Mouse (Mus musculus) ovary, postnatal 36 days (tissue): ENCODE results near the gene Slit2.
"Not testable (repeated sequence)": the region's sequence is repeated elsewhere in the genome, so short reads cannot be mapped to it uniquely, and the experiment has no call there.

Source experiments
- DNase-seq: peaks from one replicate; pipeline ENCODE4 v3.0.0; 2022; ENCODE audit warnings: low spot score, mixed read lengths

The Slit2 gene

DNA sequence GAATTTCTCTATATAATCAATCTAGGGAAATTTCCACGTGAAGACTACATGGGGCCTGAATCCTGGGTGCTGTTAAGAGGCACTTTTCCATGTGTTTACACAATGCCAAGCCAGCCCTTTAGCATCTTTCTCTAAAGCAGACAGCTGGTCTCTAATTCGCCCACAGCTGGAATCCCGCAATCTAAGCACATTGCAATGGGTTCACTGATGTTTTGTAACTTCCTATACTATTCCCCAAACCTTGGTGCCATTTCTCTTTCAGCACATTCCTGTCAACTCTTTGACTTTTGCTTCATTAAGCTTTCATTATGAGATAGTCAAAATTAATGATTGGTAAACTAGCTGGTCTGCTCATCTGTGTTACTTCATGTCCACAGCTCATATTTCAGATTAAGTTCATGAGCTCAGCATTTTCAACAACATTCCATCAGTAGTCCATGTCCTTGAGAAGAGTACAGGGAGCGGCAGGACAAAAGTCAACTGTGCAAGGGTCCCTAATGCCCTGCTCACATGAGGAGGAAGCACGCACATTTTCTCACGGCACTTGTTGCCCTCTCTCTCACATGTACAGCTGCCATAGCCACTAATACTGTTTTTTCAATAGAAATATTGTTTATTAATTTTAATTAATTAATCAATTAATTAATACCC is 247.6 kb downstream of the Slit2 start:
- DNase-seq = no peak

DNA sequence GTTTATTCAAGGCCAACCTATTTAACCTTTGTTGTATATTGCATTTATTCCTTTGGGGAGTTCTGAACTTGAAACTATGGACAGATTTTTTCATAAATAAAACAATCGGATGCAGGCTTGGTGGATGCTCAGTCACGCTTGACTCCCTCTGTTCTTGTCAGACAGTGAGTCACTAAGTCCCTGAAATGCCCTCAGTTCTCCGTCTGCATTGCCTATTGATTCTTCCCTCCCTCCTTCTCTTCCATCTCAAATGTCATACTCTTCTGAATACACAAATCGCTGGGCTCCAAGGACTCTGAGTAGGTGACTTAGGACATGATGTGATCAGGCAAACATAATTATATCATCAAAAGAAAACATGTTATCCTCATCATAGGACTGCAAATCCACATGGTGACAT is 251.8 kb downstream of the Slit2 start:
- no peak for DNase-seq

GRCm38 (mm10) chr5:48235270-48235669 is 252.3 kb downstream of the Slit2 start:
- no peak for DNase-seq

DNA sequence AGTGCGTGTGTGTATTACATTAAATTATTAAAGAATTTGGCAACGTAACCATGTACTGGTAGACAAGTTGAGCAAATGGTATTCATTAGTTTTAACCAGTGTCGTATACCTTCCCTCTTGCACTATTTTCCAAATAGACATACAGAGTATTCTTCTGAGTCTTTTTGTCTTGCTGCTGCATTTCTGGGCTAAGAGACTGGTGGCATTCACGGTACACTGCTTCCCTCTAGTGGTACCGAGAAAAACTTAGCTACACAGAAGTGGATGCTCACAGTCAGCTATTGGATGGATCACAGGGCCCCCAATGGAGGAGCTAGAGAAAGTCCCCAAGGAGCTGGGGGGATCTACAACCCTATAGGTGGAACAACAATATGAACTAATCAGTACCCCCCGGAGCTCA is 257.8 kb downstream of the Slit2 start:
- not testable (repeated sequence) for DNase-seq

DNA sequence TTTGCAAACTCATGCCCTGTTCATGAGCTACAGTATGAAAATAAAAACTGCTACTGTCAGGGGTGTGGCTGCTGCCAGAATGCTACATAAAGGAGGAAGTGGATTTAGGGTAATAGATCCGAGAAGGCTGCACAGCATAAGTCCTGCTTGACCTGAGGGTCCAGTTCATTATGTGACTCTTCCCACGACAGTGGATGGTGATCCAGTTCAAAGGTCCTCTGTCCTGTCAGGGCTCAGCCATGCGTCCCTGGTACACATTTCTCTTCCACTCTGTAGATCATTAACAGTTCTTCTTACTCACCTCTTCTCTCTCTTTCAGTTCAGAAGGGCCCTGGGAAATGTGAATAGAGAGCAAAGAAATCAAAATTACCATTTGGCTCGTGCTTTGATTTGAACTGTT is 265.4 kb downstream of the Slit2 start:
- no peak for DNase-seq

GRCm38 (mm10) chr5:48277561-48277960 is 294.6 kb downstream of the Slit2 start:
- DNase-seq = no peak

DNA sequence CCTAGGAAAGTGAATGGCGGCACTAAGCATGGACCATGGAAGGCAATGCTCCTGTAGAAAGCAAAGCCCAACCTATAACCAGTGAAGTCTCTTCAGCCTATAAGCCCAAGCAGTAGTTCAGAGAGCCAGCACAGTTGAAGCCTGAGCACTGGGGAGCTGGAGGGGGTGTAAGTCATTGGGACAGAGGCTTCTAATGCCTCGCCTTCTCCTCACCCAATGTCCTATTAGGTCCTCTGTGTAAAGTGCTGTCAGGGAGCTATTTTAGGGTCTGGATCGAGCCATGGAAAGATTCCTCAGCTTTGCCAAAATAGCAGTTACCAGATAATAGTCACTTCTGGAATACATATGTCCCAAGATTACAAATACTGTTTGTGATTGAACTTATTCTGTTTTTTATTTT is 318.2 kb downstream of the Slit2 start:
- no peak for DNase-seq

- no peak for DNase-seq
Measured at GRCm38 (mm10) chr5:48315057-48315602, 332.2 kb downstream of the Slit2 start.

- DNase-seq = no peak
Measured at GRCm38 (mm10) chr5:48320597-48320996, 337.7 kb downstream of the Slit2 start.

DNA sequence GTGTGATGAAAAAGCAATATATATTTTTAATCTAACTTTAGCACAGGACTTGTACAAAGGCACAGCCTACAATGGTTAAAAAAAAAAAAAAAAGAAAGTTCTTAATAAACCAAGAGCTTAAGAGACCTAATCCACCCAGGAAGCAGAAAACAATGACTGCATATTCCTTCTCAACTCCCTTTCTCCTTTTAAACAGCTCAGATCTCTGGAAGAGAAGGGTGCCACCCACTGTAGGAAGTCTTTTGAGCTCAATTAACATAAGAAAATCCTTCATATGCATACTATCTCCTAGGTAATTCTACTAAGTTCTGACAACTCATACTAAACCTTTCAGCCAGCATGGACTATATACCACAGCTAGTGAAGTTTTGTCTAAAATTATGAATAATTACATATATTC is 343.3 kb downstream of the Slit2 start:
- DNase-seq = no peak

- no peak for DNase-seq
Measured at GRCm38 (mm10) chr5:48327652-48328051, 344.7 kb downstream of the Slit2 start, which contains the start of gene 5730480H06Rik. 5730480H06Rik (plus strand) TSS chr5:48327952.

DNA sequence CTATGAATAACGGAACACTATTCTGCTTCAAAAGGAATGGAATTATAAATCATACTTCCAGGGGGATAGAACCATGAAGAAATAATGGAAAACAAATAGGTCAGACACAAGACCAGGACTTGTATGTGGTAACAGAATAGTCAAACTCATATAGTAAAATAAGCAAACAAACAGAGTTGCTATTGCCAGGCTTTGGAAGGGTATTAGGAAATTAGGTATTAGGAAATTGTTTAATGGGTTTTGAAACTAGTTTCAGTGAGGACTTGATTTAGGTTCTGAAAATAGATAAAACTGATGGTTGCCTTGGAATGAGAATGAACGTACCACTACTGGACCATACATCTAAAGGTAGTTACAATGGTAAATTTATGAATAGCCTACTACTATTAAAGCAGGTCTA is 346.8 kb downstream of the Slit2 start:
- DNase-seq = no peak

GRCm38 (mm10) chr5:48330817-48331216 is 347.9 kb downstream of the Slit2 start:
- DNase-seq = no peak

DNA sequence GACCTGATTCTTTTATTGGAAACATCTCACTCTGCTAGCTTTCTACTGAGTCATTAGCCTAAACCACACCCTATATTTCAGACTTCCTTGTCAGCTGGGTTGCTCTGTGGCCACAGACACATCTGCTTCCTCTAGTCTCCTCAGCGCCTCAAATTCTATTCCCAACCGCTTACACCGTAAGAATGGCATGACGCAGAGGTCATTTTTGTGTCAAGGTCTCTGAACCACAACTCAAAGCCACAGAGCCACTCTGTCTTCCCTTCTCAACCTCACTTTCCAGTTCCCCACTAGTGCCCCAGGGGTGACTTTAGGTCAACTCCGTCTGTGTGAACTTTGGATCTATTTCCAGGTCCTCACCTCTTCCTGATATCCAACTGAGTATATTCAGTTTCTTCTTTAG is 348.5 kb downstream of the Slit2 start:
- no peak for DNase-seq

GRCm38 (mm10) chr5:48333407-48333806 is 350.5 kb downstream of the Slit2 start:
- no peak for DNase-seq

GRCm38 (mm10) chr5:48333884-48334513 is 351.1 kb downstream of the Slit2 start:
- peak; percentile 4 for DNase-seq

DNA sequence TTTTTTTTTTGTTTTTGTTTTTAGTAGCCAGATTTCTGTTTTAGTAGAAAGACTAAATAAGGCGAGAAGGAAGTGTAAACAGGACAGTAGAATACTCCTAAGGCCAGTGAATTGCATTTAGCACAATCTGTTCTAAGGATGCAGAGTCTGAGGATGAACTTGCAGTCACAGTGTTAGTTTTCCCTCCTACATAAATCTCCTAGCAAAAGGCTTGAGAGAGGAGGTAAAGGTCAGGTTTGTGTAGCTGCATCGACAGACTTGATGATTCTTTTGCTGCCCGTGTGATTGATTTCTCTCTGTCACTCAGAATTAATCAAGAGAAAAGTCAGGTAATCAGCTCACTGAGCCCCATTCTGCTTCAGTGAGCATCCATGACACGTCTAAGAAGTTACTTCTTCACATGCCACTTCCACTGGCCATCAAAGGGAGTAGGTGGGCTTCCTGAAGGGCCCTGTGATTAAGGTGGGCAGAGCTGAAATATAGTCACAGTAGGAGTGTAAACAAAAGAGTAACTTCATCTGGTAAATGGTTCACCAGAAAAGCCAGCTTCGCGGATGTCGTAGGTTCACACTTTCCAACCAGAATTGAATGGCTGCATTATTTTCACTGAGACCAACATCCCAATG is 358.0 kb downstream of the Slit2 start:
- no peak for DNase-seq

DNA sequence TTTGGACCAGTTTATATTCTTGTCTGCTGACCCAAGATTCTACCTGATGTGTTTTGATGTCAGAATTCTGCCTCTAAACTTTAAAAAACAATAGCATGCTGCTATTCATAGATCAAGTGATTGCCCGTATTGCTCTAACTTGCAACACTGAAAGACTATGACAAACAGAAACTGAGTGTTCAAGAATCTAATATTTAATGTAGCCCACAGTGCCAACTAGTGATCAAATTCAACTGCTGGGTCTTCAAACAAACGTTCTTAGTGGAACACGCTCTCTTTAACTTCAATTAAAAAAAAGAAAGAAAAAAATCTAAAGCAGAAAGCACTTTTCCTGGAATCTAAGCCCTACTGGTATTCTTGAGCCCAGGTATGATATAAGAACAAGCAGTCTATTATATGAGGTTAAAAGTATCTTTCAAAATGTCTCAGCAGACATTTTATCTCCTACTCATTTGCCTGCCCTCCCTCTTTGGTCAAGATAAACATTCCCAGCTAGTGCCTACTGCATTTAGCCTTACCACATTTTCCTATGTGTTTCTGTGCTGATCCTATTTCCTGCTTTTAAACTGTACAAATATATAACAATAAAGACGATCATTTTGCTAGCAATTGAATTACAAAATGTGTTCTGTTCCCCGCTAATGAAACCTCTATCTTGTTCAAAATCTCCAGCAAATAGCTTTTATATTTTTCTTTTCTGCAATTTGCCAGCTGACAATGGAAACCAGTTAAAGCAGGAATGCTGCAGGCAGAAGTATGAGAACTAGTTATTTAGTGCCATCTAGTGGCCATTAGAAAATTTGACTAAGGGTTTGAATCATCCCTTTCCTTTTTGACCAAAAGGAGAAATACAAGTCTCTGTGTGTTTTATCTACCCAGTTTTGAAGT is 362.4 kb downstream of the Slit2 start:
- DNase-seq = no peak

- DNase-seq = no peak
Measured at GRCm38 (mm10) chr5:48345983-48346648, 363.2 kb downstream of the Slit2 start.

DNA sequence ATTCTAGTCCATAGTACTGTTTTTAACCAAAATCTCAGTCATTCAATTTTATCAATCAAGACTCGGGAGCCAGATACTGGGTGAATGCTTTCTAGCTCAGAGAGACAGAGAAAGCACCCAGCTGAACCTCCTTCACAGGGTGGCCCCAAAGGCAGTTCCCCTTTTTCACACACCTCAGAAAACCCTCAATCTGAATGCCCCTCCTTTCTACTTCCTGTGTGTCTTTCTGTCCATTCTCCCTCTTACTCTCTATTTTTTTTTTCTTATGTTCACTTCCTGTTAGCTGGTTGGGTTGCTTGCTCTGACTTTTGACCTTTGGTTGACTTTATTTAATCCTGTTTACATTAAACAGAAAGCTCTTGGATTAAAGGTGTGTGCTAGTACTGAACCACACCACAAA is 366.4 kb downstream of the Slit2 start:
- DNase-seq = no peak
